Comparison of ENCODE assay signal across 30 mouse cellular contexts in genomic region chr13:109274869-109275268, GRCm38 (mm10).
A peak's percentile ranks its signal among the peaks of the same experiment; 100 is the strongest.
DNase-seq lines count a peak whose midpoint lies in the region; ATAC-seq and TF ChIP-seq lines count a peak whose summit lies in the region.
"Had no signal": no experiment of that assay in that cellular context is flagged by ENCODE, and none has a peak within 500 bp of the region (broad histone marks: within the 10 kb centered on the region; RNA-seq: fewer than 3 reads in every experiment).

No protein-coding gene starts in this region.

- no peak for TF ChIP-seq CTCF in kidney, adult 2 months (conservative IDR thresholded peaks at IDR 0.05; ENCODE audit: insufficient read depth, insufficient read length, low read depth, low read length)

- H3K4me2 ChIP-seq in kidney, embryonic 15.5 days: no peak overlapping the region
- H3K4me2 ChIP-seq in intestine, embryonic 16.5 days (ENCODE audit: low read depth, low read length): no peak overlapping the region
- H3K4me2 ChIP-seq: embryonic facial prominence, embryonic 13.5 days; forebrain, embryonic 12.5 days; forebrain, embryonic 15.5 days; heart, embryonic 13.5 days; hindbrain, embryonic 14.5 days had no signal

- no peaks in the 10 kb centered on the region for H3K9me3 ChIP-seq in kidney, embryonic 15.5 days (replicated peaks)
- no peaks in the 10 kb centered on the region; the same call in 1 of the 2 replicates for H3K9me3 ChIP-seq in intestine, embryonic 16.5 days (ENCODE audit: control insufficient read depth, low read length)
- H3K9me3 ChIP-seq: forebrain, embryonic 15.5 days; G1E; heart, embryonic 10.5 days had no signal

- H3K4me1 ChIP-seq in kidney, adult 2 months (ENCODE audit: control insufficient read depth, insufficient read depth, low read length): peaks cover 8% of the 10 kb centered on the region; the same call in 1 of the 2 replicates
- H3K4me1 ChIP-seq in kidney, embryonic 15.5 days: peaks cover 10% of the 10 kb centered on the region; the same call in 1 of the 2 replicates
- peaks cover 6% of the 10 kb centered on the region; the same call in 1 of the 2 replicates for H3K4me1 ChIP-seq in intestine, embryonic 16.5 days (ENCODE audit: control insufficient read depth, insufficient read depth, low read length)
- H3K4me1 ChIP-seq: forebrain, embryonic 12.5 days; forebrain, embryonic 15.5 days; heart, embryonic 10.5 days had no signal

- H3K4me3 ChIP-seq in kidney, adult 2 months (ENCODE audit: insufficient read depth, low read depth, low read length): no peak overlapping the region
- H3K4me3 ChIP-seq in kidney, embryonic 15.5 days (replicated peaks): no peak overlapping the region
- no peak overlapping the region for H3K4me3 ChIP-seq in intestine, embryonic 16.5 days (ENCODE audit: low read length)
- H3K4me3 ChIP-seq: embryonic facial prominence, embryonic 10.5 days; embryonic facial prominence, embryonic 13.5 days; erythroblast, embryonic 14.5 days; forebrain, embryonic 12.5 days; forebrain, embryonic 15.5 days; heart, adult 2 months; heart, embryonic 10.5 days; heart, embryonic 13.5 days had no signal

- H3K27me3 ChIP-seq in kidney, adult 2 months (replicated peaks; ENCODE audit: control insufficient read depth, insufficient read depth, low read length): no peaks in the 10 kb centered on the region
- no peaks in the 10 kb centered on the region for H3K27me3 ChIP-seq in kidney, embryonic 15.5 days
- H3K27me3 ChIP-seq in intestine, embryonic 16.5 days (replicated peaks; ENCODE audit: control insufficient read depth, insufficient read depth, low read length): no peaks in the 10 kb centered on the region
- H3K27me3 ChIP-seq: CH12.LX; embryonic facial prominence, embryonic 13.5 days; forebrain, embryonic 12.5 days; forebrain, embryonic 15.5 days; heart, embryonic 13.5 days; Patski had no signal

- ATAC-seq in kidney, embryonic 15.5 days (replicated peaks; ENCODE audit: low FRiP score): no peak
- ATAC-seq in intestine, embryonic 16.5 days: peak; percentile 66
- ATAC-seq: forebrain, embryonic 15.5 days; Patski had no signal

- no peak overlapping the region for H3K9ac ChIP-seq in kidney, embryonic 15.5 days
- H3K9ac ChIP-seq in intestine, embryonic 16.5 days (ENCODE audit: low read depth, low read length): no peak overlapping the region
- H3K9ac ChIP-seq: embryonic facial prominence, embryonic 13.5 days; forebrain, embryonic 12.5 days; forebrain, embryonic 15.5 days; heart, embryonic 13.5 days; hindbrain, embryonic 14.5 days had no signal

- peak overlapping the region; percentile 31 for H3K27ac ChIP-seq in kidney, adult 2 months (ENCODE audit: insufficient read depth, low read depth, low read length)
- H3K27ac ChIP-seq in kidney, embryonic 15.5 days: no peak overlapping the region
- peak overlapping the region; percentile 2; the same call in 1 of the 2 replicates for H3K27ac ChIP-seq in intestine, embryonic 16.5 days (ENCODE audit: low read length)
- H3K27ac ChIP-seq: embryonic facial prominence, embryonic 10.5 days; embryonic facial prominence, embryonic 13.5 days; forebrain, embryonic 12.5 days; forebrain, embryonic 15.5 days; heart, adult 2 months; heart, embryonic 10.5 days; heart, embryonic 13.5 days; hindbrain, embryonic 14.5 days had no signal

- TF ChIP-seq POLR2A in kidney, adult 2 months (IDR thresholded peaks at IDR 0.05; ENCODE audit: low read depth, low read length): no peak

- peak; percentile 83 for DNase-seq in kidney, adult 2 months
- no peak for DNase-seq in kidney, postnatal 25 days
- peak; percentile 5 to 53 for DNase-seq in kidney, postnatal 36 days
- no peak for DNase-seq in left cerebral cortex, adult 11 months (ENCODE audit: low spot score)
- no peak for DNase-seq in adrenal gland, adult 8-10 months
- DNase-seq: adrenal gland, postnatal 14 days; B cell, adult 2 months; cerebellum, adult 11 months; cerebellum, adult 8-10 months; cerebellum, postnatal 10 days; cerebellum, postnatal 36 days; embryo, embryonic 11 days; gastrocnemius, postnatal 10 days; gastrocnemius, postnatal 36 days; heart, adult 2 months; heart, postnatal 14 days; heart, postnatal 4 days had no signal

- WGBS in kidney, adult 2 months: 73% methylated on average over 10 of the region's 10 CpGs
- 93% methylated on average over 10 of the region's 10 CpGs for WGBS in kidney, embryonic 15.5 days
- 80% methylated on average over 10 of the region's 10 CpGs for WGBS in intestine, embryonic 16.5 days

- H3K36me3 ChIP-seq in kidney, adult 2 months (ENCODE audit: control insufficient read depth, insufficient read depth, low read length): no peaks in the 10 kb centered on the region
- no peaks in the 10 kb centered on the region for H3K36me3 ChIP-seq in kidney, embryonic 15.5 days
- H3K36me3 ChIP-seq in intestine, embryonic 16.5 days (ENCODE audit: control insufficient read depth, insufficient read depth, low read length): no peaks in the 10 kb centered on the region
- H3K36me3 ChIP-seq: embryonic facial prominence, embryonic 13.5 days; forebrain, embryonic 12.5 days; forebrain, embryonic 15.5 days; G1E; heart, embryonic 10.5 days had no signal

Comparison
In these comparisons a context has a peak if more than half of its experiments do, and no peak if none do; other contexts are left out.
1. DNase-seq: peak in kidney, adult 2 months (single experiment) and kidney, postnatal 36 days (2 of 2); none in kidney, postnatal 25 days (0 of 2), left cerebral cortex, adult 11 months (single experiment) and adrenal gland, adult 8-10 months (single experiment).